Mouse (Mus musculus): ENCODE results near the gene Zxdc. TPM values are rescaled to one million over a fixed set of nuclear protein-coding genes. Genes with fewer than 3 reads are reported as not detected.

Zxdc gene
- total and polyA plus RNA-seq, 3 experiments: 8.6 to 10.7 TPM; not detected in 1

DNA sequence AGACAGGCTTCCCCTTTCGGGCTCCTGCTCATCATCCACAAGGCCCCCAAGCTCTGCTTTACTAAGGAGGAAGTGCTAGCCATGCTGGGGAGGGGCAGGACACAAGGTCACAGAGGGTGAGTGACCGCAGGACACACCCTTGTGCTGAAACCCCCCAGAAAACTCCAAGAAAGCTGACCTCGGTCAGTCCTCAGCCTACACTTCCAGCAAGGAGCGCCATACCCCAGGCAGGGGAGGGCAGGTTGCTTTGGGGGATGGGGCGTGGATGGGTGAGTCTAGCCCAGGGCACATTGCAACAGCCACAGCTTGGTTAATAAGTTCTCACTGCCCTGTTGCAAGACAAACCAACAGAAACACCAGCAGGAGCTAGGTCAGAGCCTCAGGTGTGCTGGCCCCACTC lies 48.9 kb upstream of the Zxdc start:
- no peaks in the 10 kb centered on the region for H3K4me1 ChIP-seq (ENCODE audit: control insufficient read depth in 1 of 2, insufficient read depth in 2 of 2, low read length in 2 of 2)
- no peak overlapping the region for H3K27ac ChIP-seq (ENCODE audit: control insufficient read depth, low read depth, low read length)
- H3K36me3 ChIP-seq (ENCODE audit: control insufficient read depth in 1 of 2, insufficient read depth in 2 of 2, low read length in 2 of 2): no peaks in the 10 kb centered on the region
- no peaks in the 10 kb centered on the region for H3K79me2 ChIP-seq (ENCODE audit: control insufficient read depth, insufficient read depth, low read length, poor library complexity)
- TF ChIP-seq MYB (IDR thresholded peaks at IDR 0.05; ENCODE audit: low read depth, low read length) (no peak), MEF2A (IDR thresholded peaks at IDR 0.05; ENCODE audit: extremely low read depth, insufficient replicate concordance, low read depth, low read length, poor library complexity, severe bottlenecking) (no peak), MAZ (IDR thresholded peaks at IDR 0.05; ENCODE audit: low read depth, low read length) (no peak), POLR2AphosphoS5 (IDR thresholded peaks at IDR 0.05; ENCODE audit: borderline replicate concordance, low read depth, low read length) (no peak), EP300 (IDR thresholded peaks at IDR 0.05; ENCODE audit: low read depth in 1 of 2, low read length in 2 of 2) (no peak), TCF12 (IDR thresholded peaks at IDR 0.05; ENCODE audit: low read depth, low read length) (no peak), CHD2 (IDR thresholded peaks at IDR 0.05; ENCODE audit: low read length) (no peak), RAD21 (IDR thresholded peaks at IDR 0.05; ENCODE audit: low read depth, low read length) (no peak), ZMIZ1 (IDR thresholded peaks at IDR 0.05; ENCODE audit: low read depth, low read length) (no peak), MAX (IDR thresholded peaks at IDR 0.05; ENCODE audit: low read length) (no peak), USF2 (IDR thresholded peaks at IDR 0.05; ENCODE audit: borderline replicate concordance in 1 of 2, insufficient read depth in 1 of 2, low read depth in 1 of 2, low read length in 2 of 2) (no peak), NRF1 (IDR thresholded peaks at IDR 0.05; ENCODE audit: insufficient read depth, low read depth, low read length, poor library complexity, severe bottlenecking) (no peak), USF1 (IDR thresholded peaks at IDR 0.05; ENCODE audit: low read depth, low read length) (no peak), UBTF (IDR thresholded peaks at IDR 0.05; ENCODE audit: borderline replicate concordance, insufficient read depth, low read depth, low read length) (no peak), SIN3A (IDR thresholded peaks at IDR 0.05; ENCODE audit: low read length) (no peak), KAT2A (conservative IDR thresholded peaks at IDR 0.05; ENCODE audit: low read depth, low read length) (no peak), SMC3 (IDR thresholded peaks at IDR 0.05; ENCODE audit: low read depth, low read length) (no peak), ZNF384 (IDR thresholded peaks at IDR 0.05; ENCODE audit: low read depth, low read length) (no peak), CTCF (IDR thresholded peaks at IDR 0.05 in 2 of 3, conservative IDR thresholded peaks at IDR 0.05 in 1 of 3; ENCODE audit: control insufficient read depth in 1 of 3, insufficient read depth in 1 of 3, low read depth in 2 of 3, low read length in 3 of 3, poor library complexity in 1 of 3, severe bottlenecking in 1 of 3) (no peak), GATA1 (IDR thresholded peaks at IDR 0.05; ENCODE audit: low read depth, low read length) (no peak)
- no peak overlapping the region for H3K4me3 ChIP-seq (ENCODE audit: control insufficient read depth in 1 of 2, insufficient read depth in 1 of 2, low read depth in 2 of 2, low read length in 2 of 2)
- no peaks in the 10 kb centered on the region for H3K9me3 ChIP-seq (replicated peaks; ENCODE audit: insufficient read depth, low read length)
- no peak overlapping the region for H3K9ac ChIP-seq (ENCODE audit: control insufficient read depth, low read depth, low read length, poor library complexity, severe bottlenecking)
- H3K27me3 ChIP-seq (ENCODE audit: control insufficient read depth in 1 of 2, insufficient read depth in 2 of 2, low read length in 2 of 2): no peaks in the 10 kb centered on the region
- no peak for DNase-seq (ENCODE audit: low read depth, low spot score)

DNA sequence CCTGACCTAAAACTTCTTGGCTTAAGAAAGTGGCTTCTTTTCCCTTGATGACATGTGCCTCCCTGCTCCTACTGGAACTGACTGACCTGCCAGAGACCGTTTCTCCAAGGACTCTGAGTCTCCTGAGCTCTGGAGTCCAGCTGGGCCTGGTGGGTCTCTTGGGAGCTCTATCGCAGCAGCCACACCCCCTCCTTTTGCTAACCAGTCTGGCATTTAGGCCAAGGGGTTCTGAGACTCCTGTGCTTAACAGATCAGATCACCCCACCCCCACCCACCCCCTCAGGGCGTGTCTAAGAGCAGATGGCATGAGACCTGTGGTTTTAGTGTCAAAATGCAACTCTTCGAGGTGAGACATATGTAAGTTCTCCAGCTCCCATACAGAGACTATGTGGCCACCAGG lies 47.5 kb upstream of the Zxdc start:
- DNase-seq (ENCODE audit: low read depth, low spot score): no peak
- no peaks in the 10 kb centered on the region for H3K36me3 ChIP-seq (ENCODE audit: control insufficient read depth in 1 of 2, insufficient read depth in 2 of 2, low read length in 2 of 2)
- no peak overlapping the region for H3K9ac ChIP-seq (ENCODE audit: control insufficient read depth, low read depth, low read length, poor library complexity, severe bottlenecking)
- no peaks in the 10 kb centered on the region for H3K4me1 ChIP-seq (ENCODE audit: control insufficient read depth in 1 of 2, insufficient read depth in 2 of 2, low read length in 2 of 2)
- no peak overlapping the region for H3K4me3 ChIP-seq (ENCODE audit: control insufficient read depth in 1 of 2, insufficient read depth in 1 of 2, low read depth in 2 of 2, low read length in 2 of 2)
- H3K9me3 ChIP-seq (replicated peaks; ENCODE audit: insufficient read depth, low read length): no peaks in the 10 kb centered on the region
- TF ChIP-seq NRF1 (IDR thresholded peaks at IDR 0.05; ENCODE audit: insufficient read depth, low read depth, low read length, poor library complexity, severe bottlenecking) (no peak), EP300 (IDR thresholded peaks at IDR 0.05; ENCODE audit: low read depth in 1 of 2, low read length in 2 of 2) (no peak), ZNF384 (IDR thresholded peaks at IDR 0.05; ENCODE audit: low read depth, low read length) (no peak), POLR2AphosphoS5 (IDR thresholded peaks at IDR 0.05; ENCODE audit: borderline replicate concordance, low read depth, low read length) (no peak), ZKSCAN1 (IDR thresholded peaks at IDR 0.05; ENCODE audit: low read depth, low read length) (no peak), KAT2A (conservative IDR thresholded peaks at IDR 0.05; ENCODE audit: low read depth, low read length) (no peak), RCOR1 (IDR thresholded peaks at IDR 0.05; ENCODE audit: low read depth, low read length) (no peak), ZC3H11A (IDR thresholded peaks at IDR 0.05; ENCODE audit: low read depth, low read length) (no peak), ZMIZ1 (IDR thresholded peaks at IDR 0.05; ENCODE audit: low read depth, low read length) (no peak), MYC (IDR thresholded peaks at IDR 0.05; ENCODE audit: low read depth, low read length) (no peak), USF1 (IDR thresholded peaks at IDR 0.05; ENCODE audit: low read depth, low read length) (no peak), SIN3A (IDR thresholded peaks at IDR 0.05; ENCODE audit: low read length) (no peak), MYB (IDR thresholded peaks at IDR 0.05; ENCODE audit: low read depth, low read length) (no peak), MAZ (IDR thresholded peaks at IDR 0.05; ENCODE audit: low read depth, low read length) (no peak), CHD1 (IDR thresholded peaks at IDR 0.05; ENCODE audit: low read depth, low read length) (no peak), CHD2 (IDR thresholded peaks at IDR 0.05; ENCODE audit: low read length) (no peak), BHLHE40 (IDR thresholded peaks at IDR 0.05; ENCODE audit: borderline replicate concordance, low read depth, low read length) (no peak), HCFC1 (IDR thresholded peaks at IDR 0.05; ENCODE audit: low read depth, low read length) (no peak), USF2 (IDR thresholded peaks at IDR 0.05; ENCODE audit: borderline replicate concordance in 1 of 2, insufficient read depth in 1 of 2, low read depth in 1 of 2, low read length in 2 of 2) (no peak)
- H3K27ac ChIP-seq (ENCODE audit: control insufficient read depth, low read depth, low read length): no peak overlapping the region
- no peaks in the 10 kb centered on the region for H3K79me2 ChIP-seq (ENCODE audit: control insufficient read depth, insufficient read depth, low read length, poor library complexity)
- no peaks in the 10 kb centered on the region for H3K27me3 ChIP-seq (ENCODE audit: control insufficient read depth in 1 of 2, insufficient read depth in 2 of 2, low read length in 2 of 2)

All from MEL (cell line).